Mouse (Mus musculus) lung, adult 2 months (tissue): ENCODE results near the gene Poldip3.

Experiments
- CTCF ChIP-seq: fragments of 200-500 bp; IDR thresholded peaks from 2 replicates; pipeline ENCODE4 v1.5.1; 2011; ENCODE audit warnings: mild to moderate bottlenecking, low read length, control low read depth; ENCODE audit not compliant: insufficient read depth
- POLR2A ChIP-seq: fragments of 200-500 bp; IDR thresholded peaks from 2 replicates; pipeline ENCODE4 v1.6.1; 2011; ENCODE audit warnings: low read depth, mild to moderate bottlenecking, control low read depth, low read length, borderline replicate concordance; ENCODE audit errors: extremely low read depth

DNA sequence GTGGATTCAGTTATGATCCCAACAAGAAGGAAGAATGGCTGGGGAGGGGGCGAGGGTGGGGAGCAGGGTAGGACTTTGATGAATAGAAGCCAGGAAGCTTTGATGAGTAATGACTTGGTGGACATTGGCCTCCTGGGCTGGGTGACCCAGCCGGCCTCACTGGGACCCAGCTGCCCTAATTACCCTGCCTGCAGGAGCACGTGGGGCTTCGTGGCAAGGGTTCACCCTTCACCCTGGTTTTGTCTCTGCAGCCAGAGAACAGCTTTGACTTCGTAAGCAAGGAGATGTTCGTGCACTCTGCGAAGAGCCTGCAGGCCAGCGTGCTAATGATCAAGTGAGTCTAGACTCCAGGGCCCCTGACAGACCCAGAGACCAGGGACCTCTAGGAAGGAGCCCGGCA, 35.1 kb downstream of the Poldip3 start:
- TF ChIP-seq CTCF, result no peak
- no peak for TF ChIP-seq POLR2A
